Mouse (Mus musculus) left cerebral cortex, postnatal 4 days (tissue): ENCODE measurements at regions not wholly inside any gene's neighbourhood (a gene's known extent, or its start where the extent isn't known, plus 50 kb on each side); places are given as distances from the start of the nearest gene placed in this dataset. TPM values are rescaled to one million over a fixed set of nuclear protein-coding genes. Genes with fewer than 3 reads are reported as not detected.

Source experiments
- microRNA-seq: library from miRNA; unstranded; fragments of <30 nt; microRNA quantifications from one replicate; pipeline ENCODE4 v1.2.0, GENCODE M21; 2022

Small RNA genes lying in the stretch of these regions (microRNA-seq; reads per million reads assigned to microRNA genes)
- gene Gm27883 = not detected
